Mouse (Mus musculus): Measurements from ENCODE around the gene H2-Q10. TPM values are rescaled to one million over a fixed set of nuclear protein-coding genes. Genes with fewer than 3 reads are reported as not detected.
"Not testable (repeated sequence)": the region's sequence is repeated elsewhere in the genome, so short reads cannot be mapped to it uniquely, and the experiment has no call there.

H2-Q10 gene
- total RNA-seq, 2 experiments from 2014 or later: 0.19 to 0.33 TPM

GRCm38 (mm10) chr17:35442376-35442775, 27.5 kb upstream of the H2-Q10 start:
- intact Hi-C loops (cut with DNase I); DNase-seq: not testable (repeated sequence)

GRCm38 (mm10) chr17:35444510-35444909, 25.4 kb upstream of the H2-Q10 start:
- DNase-seq; intact Hi-C loops (cut with DNase I): not testable (repeated sequence)

GRCm38 (mm10) chr17:35458247-35458646, 11.6 kb upstream of the H2-Q10 start:
- intact Hi-C loops (cut with DNase I); DNase-seq: not testable (repeated sequence)

GRCm38 (mm10) chr17:35460513-35461341, 9.2 kb upstream of the H2-Q10 start:
- intact Hi-C loops (cut with DNase I); DNase-seq: not testable (repeated sequence)

- intact Hi-C loops (cut with DNase I); DNase-seq: not testable (repeated sequence)
These were observed 4.2 kb upstream of the H2-Q10 start for GRCm38 (mm10) chr17:35465651-35466050.

GRCm38 (mm10) chr17:35468936-35469335, 953 bp upstream of the H2-Q10 start:
- intact Hi-C loops (cut with DNase I): not testable (repeated sequence)

GRCm38 (mm10) chr17:35484066-35484465, 14.2 kb downstream of the H2-Q10 start:
- peak; percentile 49 to 71 for DNase-seq
- intact Hi-C loops (cut with DNase I): loop anchor here (1.0 kb wide), 2 partner anchors 25 to 50 kb away; no protein-coding TSS in a partner anchor

More at GRCm38 (mm10) chr17:35468936-35469335, 953 bp upstream of the H2-Q10 start:
- not testable (repeated sequence) for DNase-seq

- intact Hi-C loops (cut with DNase I): no loop called here
- no peak for DNase-seq
These were observed 15.8 kb downstream of the H2-Q10 start for GRCm38 (mm10) chr17:35485702-35486101.

GRCm38 (mm10) chr17:35486726-35487125, 16.8 kb downstream of the H2-Q10 start:
- intact Hi-C loops (cut with DNase I): no loop called here
- no peak for DNase-seq

- no peak for DNase-seq
- intact Hi-C loops (cut with DNase I): no loop called here
These were observed 18.2 kb downstream of the H2-Q10 start for GRCm38 (mm10) chr17:35488041-35488440.

GRCm38 (mm10) chr17:35490320-35490719, 20.4 kb downstream of the H2-Q10 start:
- intact Hi-C loops (cut with DNase I): no loop called here
- DNase-seq: no peak

- DNase-seq: no peak
- intact Hi-C loops (cut with DNase I): no loop called here
These were observed 27.2 kb downstream of the H2-Q10 start for GRCm38 (mm10) chr17:35497124-35497523.

GRCm38 (mm10) chr17:35502226-35502625, 32.3 kb downstream of the H2-Q10 start:
- intact Hi-C loops (cut with DNase I): no loop called here
- no peak for DNase-seq

- no peak for DNase-seq
- intact Hi-C loops (cut with DNase I): no loop called here
These were observed 32.9 kb downstream of the H2-Q10 start for GRCm38 (mm10) chr17:35502762-35503161.

GRCm38 (mm10) chr17:35503849-35504248, 34.0 kb downstream of the H2-Q10 start:
- intact Hi-C loops (cut with DNase I): no loop called here
- DNase-seq: no peak

- DNase-seq: no peak
- intact Hi-C loops (cut with DNase I): no loop called here
These were observed 35.0 kb downstream of the H2-Q10 start for GRCm38 (mm10) chr17:35504628-35505481.

GRCm38 (mm10) chr17:35505776-35506175, 35.9 kb downstream of the H2-Q10 start, which contains the start of gene Pou5f1:
Pou5f1 (plus strand) TSS chr17:35506018.
- DNase-seq: no peak

GRCm38 (mm10) chr17:35506881-35507280, 37.0 kb downstream of the H2-Q10 start:
- DNase-seq: no peak
- intact Hi-C loops (cut with DNase I): no loop called here

More at GRCm38 (mm10) chr17:35505776-35506175, 35.9 kb downstream of the H2-Q10 start, which contains the start of gene Pou5f1:
- intact Hi-C loops (cut with DNase I): no loop called here

GRCm38 (mm10) chr17:35507556-35508260, 37.8 kb downstream of the H2-Q10 start:
- intact Hi-C loops (cut with DNase I): no loop called here
- DNase-seq: no peak

GRCm38 (mm10) chr17:35508279-35508678, 38.4 kb downstream of the H2-Q10 start:
- intact Hi-C loops (cut with DNase I); DNase-seq: not testable (repeated sequence)

All from heart, postnatal 36 days (tissue).